Mouse (Mus musculus) liver, embryonic 14.5 days (tissue): ENCODE measurements at regions not wholly inside any gene's neighbourhood (a gene's known extent, or its start where the extent isn't known, plus 50 kb on each side); places are given as distances from the start of the nearest gene placed in this dataset.

Experiments
- ATAC-seq: fragments of 200-750 bp; cut with Nextera tagmentation; 2 replicates; pipeline ENCODE4 v1.8.0; 2017; ENCODE audit warnings: moderate number of reproducible peaks, mild to moderate bottlenecking, moderate library complexity; ENCODE audit not compliant: insufficient read depth
- DNase-seq, 3 experiments: peaks; one replicate each; pipeline ENCODE4 v3.0.0-alpha.2; 2012 to 2013; ENCODE audit warnings: low read depth in 3 of 3, low spot score in 3 of 3
- H3K27ac ChIP-seq: fragments of 300-500 bp; sonication (generic); 2 replicates; pipeline ENCODE4 v1.5.1; 2014; ENCODE audit warnings: moderate library complexity, mild to moderate bottlenecking, control low read depth, inconsistent platforms
- H3K27me3 ChIP-seq: fragments of 300-500 bp; sonication (generic); 2 replicates; pipeline ENCODE4 v1.6.1; 2014; ENCODE audit warnings: mild to moderate bottlenecking, low read length, moderate library complexity; ENCODE audit not compliant: control insufficient read depth, insufficient read depth
- H3K36me3 ChIP-seq: fragments of 300-500 bp; sonication (generic); replicated peaks from 2 replicates; pipeline ENCODE4 v1.6.1; 2014; ENCODE audit warnings: low read depth; ENCODE audit not compliant: control insufficient read depth, insufficient read depth
- H3K4me1 ChIP-seq, 2 experiments: fragments of 200-500 bp in 1 of 2; fragments of 300-500 bp in 1 of 2; sonication (generic) in 1 of 2; replicated peaks; 2 replicates each; pipeline ENCODE4 v1.6.1; 2012 to 2014; ENCODE audit warnings: antibody characterized with exemption in 1 of 2, inconsistent platforms in 1 of 2, low read length in 1 of 2; ENCODE audit not compliant: control insufficient read depth in 2 of 2, insufficient read depth in 2 of 2
- H3K4me2 ChIP-seq: fragments of 300-500 bp; sonication (generic); 2 replicates; pipeline ENCODE4 v1.6.1; 2014; ENCODE audit warnings: low read depth, mild to moderate bottlenecking, control low read depth, moderate library complexity
- H3K4me3 ChIP-seq, 2 experiments: fragments of 200-500 bp in 1 of 2; fragments of 300-500 bp in 1 of 2; sonication (generic) in 1 of 2; 2 replicates each; pipeline ENCODE4 v1.5.1; 2012 to 2014; ENCODE audit warnings: low read depth in 2 of 2, low read length in 2 of 2, mild to moderate bottlenecking in 2 of 2, control low read depth in 1 of 2, inconsistent platforms in 1 of 2, moderate library complexity in 1 of 2; ENCODE audit not compliant: insufficient read depth in 1 of 2
- H3K9ac ChIP-seq: fragments of 300-500 bp; sonication (generic); replicated peaks from 2 replicates; pipeline ENCODE4 v1.6.1; 2014; ENCODE audit warnings: mild to moderate bottlenecking, control low read depth, moderate library complexity
- H3K9me3 ChIP-seq: fragments of 300-500 bp; sonication (generic); 2 replicates; pipeline ENCODE4 v1.6.1; 2016; ENCODE audit warnings: low read length, mixed read lengths; ENCODE audit not compliant: control insufficient read depth
- CTCF ChIP-seq: IDR thresholded peaks from 2 replicates; pipeline ENCODE4 v1.5.1; 2016; ENCODE audit warnings: antibody characterized with exemption, low read depth, control low read depth
- EP300 ChIP-seq: IDR thresholded peaks from 2 replicates; pipeline ENCODE4 v1.6.1; 2016; ENCODE audit warnings: antibody characterized with exemption, low read depth
- WGBS: fragments of 180-500 bp; shearing (Covaris S2); extraction: QIAGEN DNeasy Blood & Tissue Kit; methylation state at CpG from one replicate; pipeline ENCODE4 v1.1.7; 2014; ENCODE audit not compliant: insufficient replicate concordance; 5-methylcytosine and 5-hydroxymethylcytosine counted together

DNA sequence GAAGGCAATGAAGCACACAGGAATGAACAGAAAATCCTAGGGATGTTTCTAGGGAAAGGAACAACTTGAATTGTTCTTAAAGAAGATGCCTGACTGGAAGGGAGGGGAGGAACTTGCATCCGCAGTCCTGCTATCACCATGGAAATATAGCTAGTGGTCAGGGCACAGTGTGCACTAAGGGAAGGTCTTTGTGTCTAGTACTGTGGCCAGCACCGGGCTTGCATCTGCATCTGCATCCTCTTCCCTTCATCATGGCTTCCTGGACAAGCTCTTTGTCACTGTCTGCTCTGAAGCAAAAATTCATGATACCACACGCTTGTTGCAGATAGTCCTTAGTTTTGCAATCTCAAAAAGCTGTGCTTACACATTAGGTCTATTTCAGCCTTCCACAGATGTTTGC is 241.0 kb upstream of the Adgrl2 start:
- H3K4me2 ChIP-seq, result no peak overlapping the region
- H3K27ac ChIP-seq, result no peak overlapping the region
- ATAC-seq, result no peak
- peaks cover 0 to 5% of the 10 kb centered on the region in 2 experiments; a peak in 1 of 4 replicates for H3K4me1 ChIP-seq
- H3K4me3 ChIP-seq, result no peak overlapping the region
- TF ChIP-seq EP300 (no peak), CTCF (no peak)
- no peaks in the 10 kb centered on the region for H3K9me3 ChIP-seq
- no peak for DNase-seq
- 63% methylated on average over 3 of the region's 3 CpGs for WGBS
- no peaks in the 10 kb centered on the region for H3K36me3 ChIP-seq
- no peak overlapping the region for H3K9ac ChIP-seq
- H3K27me3 ChIP-seq, result no peaks in the 10 kb centered on the region

GRCm38 (mm10) chr3:149227556-149227955 is 237.2 kb upstream of the Adgrl2 start:
- Histone ChIP-seq H3K4me2 (no peak overlapping the region), H3K9ac (no peak overlapping the region), H3K4me3 (no peak overlapping the region), H3K4me1 (peaks cover 0 to 13% of the 10 kb centered on the region in 2 experiments; a peak in 1 of 4 replicates), H3K27ac (no peak overlapping the region), H3K27me3 (no peaks in the 10 kb centered on the region), H3K9me3 (no peaks in the 10 kb centered on the region), H3K36me3 (no peaks in the 10 kb centered on the region)
- 54% methylated on average over 5 of the region's 5 CpGs for whole genome bisulfite sequencing
- ATAC-seq (no peak), DNase-seq (no peak)
- TF ChIP-seq CTCF, result no peak
- no peak for TF ChIP-seq EP300

DNA sequence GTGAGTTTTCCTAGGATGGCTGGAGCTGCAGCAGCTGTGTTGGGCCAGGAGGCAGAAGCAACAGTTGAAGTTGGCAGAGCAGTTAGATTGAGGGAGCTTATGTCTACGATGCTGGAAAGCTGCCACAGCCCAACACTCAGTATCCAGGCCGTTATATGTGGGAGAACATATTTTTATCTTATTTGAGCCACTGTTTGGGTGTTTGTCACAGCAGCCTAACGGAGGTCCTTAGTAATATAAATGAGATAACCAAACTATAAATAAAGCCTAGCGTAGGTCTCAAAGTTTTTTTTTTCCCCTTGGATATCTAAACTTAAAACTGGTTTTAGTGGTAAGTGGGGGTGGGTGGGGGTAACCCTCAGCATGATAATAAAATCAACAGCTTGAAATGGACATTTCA is 236.4 kb upstream of the Adgrl2 start:
- DNase-seq (no peak), ATAC-seq (peak; percentile 66)
- Histone ChIP-seq H3K9me3 (no peaks in the 10 kb centered on the region), H3K4me2 (no peak overlapping the region), H3K4me3 (no peak overlapping the region), H3K36me3 (no peaks in the 10 kb centered on the region), H3K9ac (no peak overlapping the region), H3K27ac (no peak overlapping the region), H3K4me1 (peaks cover 0 to 13% of the 10 kb centered on the region in 2 experiments; a peak in 1 of 4 replicates), H3K27me3 (no peaks in the 10 kb centered on the region)
- TF ChIP-seq EP300 (peak; percentile 51), CTCF (no peak)
- WGBS, result 9% methylated on average over 4 of the region's 4 CpGs

GRCm38 (mm10) chr3:149225684-149226083 is 235.3 kb upstream of the Adgrl2 start:
- 15% methylated on average over 17 of the region's 17 CpGs for WGBS
- Histone ChIP-seq H3K4me1 (peaks cover 0 to 13% of the 10 kb centered on the region in 2 experiments; a peak in 1 of 4 replicates), H3K36me3 (no peaks in the 10 kb centered on the region), H3K27ac (no peak overlapping the region), H3K4me2 (peak overlapping the region; percentile 44), H3K27me3 (no peaks in the 10 kb centered on the region), H3K9ac (no peak overlapping the region), H3K4me3 (0 out of 4 replicates have a peak overlapping the region, but pooled peaks of 1 of the 2 experiments have one; percentile 16), H3K9me3 (no peaks in the 10 kb centered on the region)
- peak; percentile 79 for ATAC-seq
- DNase-seq, result peak in 2 of 3 experiments; percentile 17 to 29
- no peak for TF ChIP-seq CTCF
- peak; percentile 66 for TF ChIP-seq EP300

DNA sequence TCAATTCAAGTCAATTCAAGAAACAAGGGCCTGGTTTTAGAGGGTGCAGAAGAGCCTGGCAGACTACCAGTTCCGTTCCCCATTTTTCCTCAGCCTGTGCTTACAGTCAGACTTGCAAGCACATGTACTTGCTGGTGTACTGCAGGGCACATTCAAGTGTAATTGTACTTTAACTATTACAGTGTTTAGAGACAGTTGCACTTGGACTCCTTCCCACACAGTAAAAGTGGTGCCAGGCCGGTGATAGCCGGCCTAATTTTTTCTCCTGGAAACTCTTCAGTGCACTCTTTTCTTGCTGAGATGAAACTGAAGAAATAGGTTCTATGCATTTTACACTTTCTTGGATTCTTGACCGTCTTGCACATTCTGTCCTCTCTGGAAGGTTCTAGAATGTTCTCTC is 233.9 kb upstream of the Adgrl2 start:
- H3K36me3 ChIP-seq, result no peaks in the 10 kb centered on the region
- H3K4me3 ChIP-seq, result no peak overlapping the region
- H3K9ac ChIP-seq, result no peak overlapping the region
- H3K9me3 ChIP-seq, result no peaks in the 10 kb centered on the region
- no peak overlapping the region for H3K4me2 ChIP-seq
- no peak for DNase-seq
- peaks cover 0 to 16% of the 10 kb centered on the region in 2 experiments; a peak in 1 of 4 replicates for H3K4me1 ChIP-seq
- H3K27ac ChIP-seq, result no peak overlapping the region
- no peak for ATAC-seq
- H3K27me3 ChIP-seq, result no peaks in the 10 kb centered on the region
- no peak for TF ChIP-seq CTCF
- no peak for TF ChIP-seq EP300
- 69% methylated on average over 4 of the region's 4 CpGs for WGBS

DNA sequence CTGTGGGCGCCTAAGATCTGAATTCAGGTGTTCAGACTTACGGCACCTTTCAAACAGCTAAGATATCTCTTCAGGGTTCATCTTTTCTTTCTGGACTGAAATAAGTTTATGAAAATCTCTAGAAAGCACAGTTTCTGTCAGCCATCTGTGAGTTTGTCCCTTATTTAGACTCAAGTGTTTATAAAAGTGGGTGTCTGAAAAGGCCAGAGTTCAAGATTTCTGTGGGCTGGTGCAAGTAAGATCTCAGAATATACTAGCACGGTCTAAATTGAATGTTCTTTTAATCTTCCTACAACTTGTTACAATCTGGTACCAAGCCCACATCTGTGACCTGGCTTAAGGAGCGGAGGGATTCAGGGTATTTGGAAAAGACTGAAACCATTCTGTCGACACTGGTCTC is 233.4 kb upstream of the Adgrl2 start:
- no peaks in the 10 kb centered on the region for H3K27me3 ChIP-seq
- H3K4me3 ChIP-seq, result no peak overlapping the region
- no peaks in the 10 kb centered on the region for H3K9me3 ChIP-seq
- DNase-seq (no peak), ATAC-seq (no peak)
- H3K27ac ChIP-seq, result no peak overlapping the region
- H3K9ac ChIP-seq, result no peak overlapping the region
- 52% methylated on average over 5 of the region's 5 CpGs for WGBS
- peaks cover 0 to 16% of the 10 kb centered on the region in 2 experiments; a peak in 1 of 4 replicates for H3K4me1 ChIP-seq
- TF ChIP-seq CTCF (no peak), EP300 (no peak)
- no peaks in the 10 kb centered on the region for H3K36me3 ChIP-seq
- no peak overlapping the region for H3K4me2 ChIP-seq
